Mouse (Mus musculus) adrenal gland (tissue): ENCODE data around the gene Nlrp9b.
"Not testable (repeated sequence)": the region's sequence is repeated elsewhere in the genome, so short reads cannot be mapped to it uniquely, and the experiment has no call there.

Experiments
- intact Hi-C: fragments of 180-260 bp; cut with DNase I; formaldehyde crosslinking; loops from one replicate; pipeline ENCODE4 v1.15.1; 2025

Nlrp9b gene

DNA sequence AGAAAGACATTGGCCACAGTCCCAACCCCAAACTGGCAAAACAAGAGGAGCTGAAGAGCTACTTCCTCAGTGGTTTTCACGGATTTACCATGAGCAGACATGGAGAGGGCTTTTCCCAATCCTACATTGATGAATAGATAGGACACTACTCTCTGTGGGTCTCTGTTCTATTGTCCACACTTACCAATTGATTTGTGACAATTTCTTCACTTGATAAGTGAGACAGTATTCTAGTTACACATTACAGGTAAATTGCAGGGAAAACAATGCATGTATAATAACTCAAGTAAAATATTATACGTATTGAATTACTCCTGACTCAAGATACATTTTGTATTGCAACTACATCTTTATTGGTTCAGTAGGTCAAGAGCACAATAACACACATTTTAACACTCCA is 131.2 kb downstream of the Nlrp9b start, which contains the start of gene Gm16442:
Gene Gm16442 (minus strand): TSS at position 101 of the 400 bp plus-strand sequence.
- intact Hi-C loops, result not testable (repeated sequence)
